Mouse (Mus musculus) forebrain, embryonic 14.5 days (tissue): ENCODE data around the gene Trim29. TPM values are rescaled to one million over a fixed set of nuclear protein-coding genes. Genes with fewer than 3 reads are reported as not detected.

ENCODE experiments used
- ATAC-seq: fragments of 200-750 bp; cut with Nextera tagmentation; 2 replicates; pipeline ENCODE4 v1.8.0; 2017; ENCODE audit warnings: mild to moderate bottlenecking, moderate library complexity
- DNase-seq: peaks from one replicate; pipeline ENCODE4 v3.0.0-alpha.2; 2015; ENCODE audit warnings: low spot score
- H3K27ac ChIP-seq: fragments of 300-500 bp; sonication (generic); 2 replicates; pipeline ENCODE4 v1.5.1; 2014; ENCODE audit warnings: low read depth, mild to moderate bottlenecking, control low read depth, low read length, moderate library complexity
- H3K27me3 ChIP-seq: fragments of 300-500 bp; sonication (generic); replicated peaks from 2 replicates; pipeline ENCODE4 v1.6.1; 2014; ENCODE audit warnings: low read length, control low read depth, mixed read lengths; ENCODE audit not compliant: control insufficient read depth, insufficient read depth
- H3K36me3 ChIP-seq: fragments of 300-500 bp; sonication (generic); 2 replicates; pipeline ENCODE4 v1.6.1; 2014; ENCODE audit warnings: low read length, control low read depth; ENCODE audit not compliant: control insufficient read depth, insufficient read depth
- H3K4me1 ChIP-seq: fragments of 300-500 bp; sonication (generic); 2 replicates; pipeline ENCODE4 v1.6.1; 2014; ENCODE audit warnings: antibody characterized with exemption, low read length, control low read depth; ENCODE audit not compliant: control insufficient read depth, insufficient read depth
- H3K4me2 ChIP-seq: fragments of 300-500 bp; sonication (generic); 2 replicates; pipeline ENCODE4 v1.6.1; 2014; ENCODE audit warnings: mild to moderate bottlenecking, control low read depth, low read length
- H3K4me3 ChIP-seq: fragments of 300-500 bp; sonication (generic); 2 replicates; pipeline ENCODE4 v1.5.1; 2014; ENCODE audit warnings: low read depth, low read length, control low read depth
- H3K9ac ChIP-seq: fragments of 300-500 bp; sonication (generic); 2 replicates; pipeline ENCODE4 v1.6.1; 2014; ENCODE audit warnings: mild to moderate bottlenecking, low read length, control low read depth, moderate library complexity
- H3K9me3 ChIP-seq: fragments of 300-500 bp; sonication (generic); replicated peaks from 2 replicates; pipeline ENCODE4 v1.6.1; 2016; ENCODE audit warnings: low read length, control low read depth, mixed read lengths; ENCODE audit not compliant: control insufficient read depth
- WGBS: fragments of 180-500 bp; shearing (Covaris S2); extraction: QIAGEN DNeasy Blood & Tissue Kit; methylation state at CpG from one replicate; pipeline ENCODE4 v1.1.7; 2014; 5-methylcytosine and 5-hydroxymethylcytosine counted together
- polyA plus RNA-seq: library from polyadenylated mRNA; unstranded; fragments of >200 nt; fragmentation: Nextera tagmentation; extraction: Ambion mirVana; gene quantifications from 2 replicates; pipeline ENCODE4 v1.2.1, GENCODE M21; 2014

The Trim29 gene
- polyA plus RNA-seq, 1 experiment from 2014 or later, result not detected

DNA sequence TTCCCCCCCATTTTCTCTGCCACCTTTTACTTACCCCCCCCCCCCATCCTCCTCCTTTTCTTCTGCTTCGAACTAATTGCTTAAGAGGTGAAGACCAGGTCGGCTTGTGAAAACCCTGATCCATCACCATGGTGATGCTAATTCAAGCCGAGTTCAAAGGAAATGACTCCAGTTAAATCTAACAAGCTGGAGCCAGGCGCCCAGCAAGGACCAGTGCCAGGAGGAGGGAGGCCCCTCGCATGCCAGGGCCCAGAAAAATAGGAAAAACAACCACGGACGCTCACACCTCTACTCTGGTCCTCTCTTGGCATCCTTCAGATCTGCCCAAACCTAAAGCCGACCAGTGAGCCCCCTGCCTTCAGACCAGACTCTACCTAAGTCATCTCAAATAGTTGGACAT lies 41.5 kb upstream of the Trim29 start:
- peaks cover 14% of the 10 kb centered on the region for H3K4me1 ChIP-seq
- no peak overlapping the region for H3K27ac ChIP-seq
- H3K4me2 ChIP-seq, result no peak overlapping the region
- peak; percentile 84 for DNase-seq
- H3K9me3 ChIP-seq, result no peaks in the 10 kb centered on the region
- ATAC-seq, result peak; percentile 68
- WGBS, result 0% methylated on average over 8 of the region's 8 CpGs
- H3K9ac ChIP-seq, result no peak overlapping the region
- H3K27me3 ChIP-seq, result peaks cover 9% of the 10 kb centered on the region; the same call in 1 of the 2 replicates
- H3K4me3 ChIP-seq, result no peak overlapping the region
- H3K36me3 ChIP-seq, result no peaks in the 10 kb centered on the region

DNA sequence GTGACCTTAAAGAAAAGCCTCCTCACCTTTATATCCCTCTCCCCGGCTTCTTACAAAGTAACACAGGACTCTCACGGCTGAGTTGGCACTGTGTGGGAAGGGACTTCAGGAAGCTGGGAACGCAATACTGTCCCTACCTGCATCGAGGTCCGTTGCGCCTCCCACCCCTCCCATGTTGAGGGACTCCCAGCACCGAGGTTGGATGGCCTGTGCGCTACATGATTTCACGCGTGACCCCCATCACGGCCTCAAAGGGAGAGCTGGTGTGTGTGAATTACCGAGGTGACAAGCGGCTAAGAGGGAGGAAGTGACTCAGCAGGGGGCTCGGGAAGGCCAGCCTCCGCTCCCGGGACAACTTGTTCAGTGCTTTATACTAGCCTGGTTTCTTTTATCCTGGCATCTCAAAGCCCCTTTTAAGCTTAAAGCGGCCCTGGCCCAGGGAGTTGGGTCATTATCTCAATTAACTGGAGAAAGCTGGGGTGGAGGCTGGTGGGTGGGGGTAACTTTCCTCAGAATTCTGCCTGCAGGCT lies 39.9 kb upstream of the Trim29 start:
- DNase-seq (peak; percentile 65), ATAC-seq (peak; percentile 43)
- 2% methylated on average over 17 of the region's 17 CpGs for WGBS
- H3K9me3 ChIP-seq, result no peaks in the 10 kb centered on the region
- H3K4me1 ChIP-seq, result peaks cover 11% of the 10 kb centered on the region
- no peaks in the 10 kb centered on the region for H3K36me3 ChIP-seq
- no peak overlapping the region for H3K4me3 ChIP-seq
- H3K27me3 ChIP-seq, result peaks cover 9% of the 10 kb centered on the region; the same call in 1 of the 2 replicates
- H3K4me2 ChIP-seq, result peak overlapping the region; percentile 37
- no peak overlapping the region for H3K27ac ChIP-seq
- H3K9ac ChIP-seq, result no peak overlapping the region

DNA sequence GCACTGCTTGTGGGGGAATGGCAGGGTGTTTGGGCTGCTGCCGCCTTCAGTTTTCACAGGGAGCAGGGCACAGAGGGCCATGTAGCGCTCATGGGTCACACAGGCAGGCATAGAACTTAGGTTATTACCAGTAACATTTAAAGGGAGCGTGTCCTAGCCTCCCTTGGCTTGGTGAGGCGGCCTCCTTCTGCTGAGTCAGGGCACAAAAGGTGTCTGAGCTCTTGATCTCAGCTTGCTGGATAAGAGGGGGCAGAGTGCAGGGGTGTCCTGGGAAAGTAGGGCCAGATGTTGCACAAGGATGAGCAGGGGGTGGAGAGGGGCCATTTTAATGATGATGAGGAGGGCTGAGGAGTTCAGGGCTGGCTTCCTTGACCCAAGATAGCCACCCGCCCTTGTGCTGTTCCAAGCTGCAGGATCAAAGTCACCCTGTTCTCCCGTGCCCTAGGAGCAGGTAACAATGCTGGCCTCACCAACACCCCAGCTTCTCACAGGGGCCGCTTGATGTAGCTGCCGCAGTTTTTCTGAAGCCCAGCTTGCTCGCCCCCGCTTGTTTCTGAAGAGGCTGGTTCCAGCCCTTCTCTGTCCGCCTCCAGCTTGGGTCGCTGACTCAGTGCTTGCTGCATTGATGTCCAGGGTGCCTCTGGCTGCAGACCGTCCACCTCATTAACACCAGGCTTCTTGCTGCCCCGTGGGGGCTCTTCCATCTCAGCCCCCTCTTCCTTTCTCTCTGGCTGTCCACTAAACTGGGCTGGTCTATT lies 38.7 kb upstream of the Trim29 start:
- peaks cover 9% of the 10 kb centered on the region; the same call in 1 of the 2 replicates for H3K27me3 ChIP-seq

DNA sequence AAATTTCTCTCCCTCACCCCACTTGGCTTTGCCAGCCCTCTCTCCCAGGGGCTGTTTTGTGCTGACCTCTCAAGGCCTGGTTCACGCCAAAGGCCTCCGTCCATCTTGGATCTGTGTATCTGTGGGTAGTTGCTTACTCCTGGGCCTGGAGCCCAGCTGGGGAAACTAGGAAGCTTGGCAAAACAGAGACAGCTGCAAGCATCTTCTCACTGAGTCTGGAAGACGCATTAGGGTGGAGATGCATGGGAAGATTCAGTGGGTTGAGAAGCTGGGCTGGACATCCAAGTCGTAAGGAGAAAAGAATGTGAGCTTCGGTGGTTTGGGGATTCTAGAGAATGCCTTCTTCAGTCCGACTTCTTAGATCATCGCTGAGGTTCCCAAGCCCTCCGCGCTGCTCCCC lies 36.9 kb upstream of the Trim29 start:
- DNase-seq (no peak), ATAC-seq (no peak)
- Histone ChIP-seq H3K36me3 (no peaks in the 10 kb centered on the region), H3K27me3 (peaks cover 9% of the 10 kb centered on the region; the same call in 1 of the 2 replicates), H3K9me3 (no peaks in the 10 kb centered on the region), H3K9ac (no peak overlapping the region), H3K4me1 (peaks cover 11% of the 10 kb centered on the region), H3K27ac (no peak overlapping the region), H3K4me2 (no peak overlapping the region), H3K4me3 (no peak overlapping the region)
- WGBS, result 89% methylated on average over 9 of the region's 9 CpGs

More for the DNA sequence above, 38.7 kb upstream of the Trim29 start:
- no peak overlapping the region for H3K4me3 ChIP-seq
- no peak overlapping the region for H3K4me2 ChIP-seq
- WGBS, result 43% methylated on average over 14 of the region's 14 CpGs
- H3K36me3 ChIP-seq, result no peaks in the 10 kb centered on the region
- peaks cover 11% of the 10 kb centered on the region for H3K4me1 ChIP-seq
- H3K9me3 ChIP-seq, result no peaks in the 10 kb centered on the region
- H3K9ac ChIP-seq, result no peak overlapping the region; the same call in 1 of the 2 replicates
- H3K27ac ChIP-seq, result no peak overlapping the region
- DNase-seq, result no peak
- ATAC-seq, result no peak

DNA sequence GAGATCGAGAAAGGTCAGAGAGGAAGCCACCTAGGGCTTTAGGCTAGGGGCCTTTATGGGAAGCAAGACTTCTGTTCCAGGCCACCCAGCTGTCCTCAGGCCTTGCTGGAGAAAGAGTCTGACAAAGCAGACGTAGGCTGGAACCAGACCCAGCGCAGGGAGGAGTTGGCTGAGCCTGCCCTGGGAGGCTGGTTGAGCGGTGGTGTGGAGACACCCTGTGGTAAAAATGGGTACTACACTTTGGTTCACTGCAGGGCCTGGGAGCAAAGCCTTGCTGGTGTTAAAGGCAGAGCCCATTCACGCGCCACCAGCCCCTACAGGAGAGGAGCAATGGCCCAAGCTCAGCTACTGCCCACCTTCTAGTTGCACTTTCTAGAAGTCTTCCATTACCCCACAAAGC lies 26.4 kb upstream of the Trim29 start:
- Histone ChIP-seq H3K4me2 (no peak overlapping the region), H3K4me3 (no peak overlapping the region), H3K36me3 (no peaks in the 10 kb centered on the region), H3K4me1 (no peaks in the 10 kb centered on the region), H3K9me3 (no peaks in the 10 kb centered on the region), H3K27me3 (no peaks in the 10 kb centered on the region), H3K9ac (no peak overlapping the region), H3K27ac (no peak overlapping the region)
- 5% methylated on average over 6 of the region's 6 CpGs for WGBS
- ATAC-seq (peak; percentile 86), DNase-seq (peak; percentile 92)

DNA sequence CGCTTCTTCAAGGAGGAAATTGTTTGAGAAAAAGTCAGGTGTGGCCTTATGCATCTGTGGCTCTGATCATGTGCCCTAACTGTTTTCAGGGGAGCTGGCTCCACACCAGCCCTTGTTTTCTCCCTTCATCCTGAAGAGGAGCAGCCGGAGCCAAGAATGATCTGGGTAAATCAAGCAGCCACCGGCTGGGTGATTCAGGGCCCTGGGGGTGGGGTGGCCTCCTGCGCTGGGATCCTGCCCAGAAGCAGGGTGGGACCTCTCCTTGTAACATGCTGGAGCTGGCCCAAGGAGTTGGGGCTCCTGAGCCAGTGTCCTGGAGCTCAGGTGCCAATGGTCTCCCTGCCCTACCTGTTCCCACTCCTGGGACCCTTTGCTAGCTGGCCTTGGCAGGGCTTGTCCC lies 25.4 kb upstream of the Trim29 start:
- 79% methylated on average over 4 of the region's 4 CpGs for WGBS

DNA sequence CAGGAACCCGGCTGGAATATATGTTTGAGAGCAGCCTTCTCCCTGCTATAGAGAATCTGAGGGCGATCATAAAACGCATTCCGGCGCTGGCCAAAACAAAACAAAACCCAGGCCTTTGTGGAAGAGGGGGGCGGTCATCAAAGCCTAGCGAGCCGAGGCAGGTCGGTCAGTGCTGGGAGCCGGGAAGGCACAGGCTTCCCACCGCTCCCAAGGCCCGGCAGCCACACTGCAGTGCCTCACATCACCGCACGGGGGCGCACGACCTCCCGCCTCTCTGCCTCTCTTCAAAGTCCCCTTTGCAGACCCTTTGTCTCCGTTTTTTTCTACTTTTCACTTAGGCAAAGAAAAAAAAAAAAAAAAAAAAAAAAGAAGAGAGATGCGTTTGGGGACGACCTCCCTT lies 23.8 kb upstream of the Trim29 start:
- Histone ChIP-seq H3K27ac (no peak overlapping the region), H3K27me3 (no peaks in the 10 kb centered on the region), H3K9me3 (no peaks in the 10 kb centered on the region), H3K36me3 (no peaks in the 10 kb centered on the region), H3K9ac (0 out of 2 replicates have a peak overlapping the region, but pooled peaks have one; percentile 18), H3K4me3 (no peak overlapping the region), H3K4me1 (no peaks in the 10 kb centered on the region), H3K4me2 (peak overlapping the region; percentile 32; the same call in 1 of the 2 replicates)
- ATAC-seq, result peak; percentile 32
- peak; percentile 68 for DNase-seq
- 0% methylated on average over 20 of the region's 20 CpGs for WGBS

More for the DNA sequence above, 25.4 kb upstream of the Trim29 start:
- Histone ChIP-seq H3K27me3 (no peaks in the 10 kb centered on the region), H3K27ac (no peak overlapping the region), H3K9me3 (no peaks in the 10 kb centered on the region), H3K4me2 (no peak overlapping the region), H3K4me1 (no peaks in the 10 kb centered on the region), H3K9ac (no peak overlapping the region), H3K36me3 (no peaks in the 10 kb centered on the region), H3K4me3 (no peak overlapping the region)
- DNase-seq, result no peak
- ATAC-seq, result no peak

DNA sequence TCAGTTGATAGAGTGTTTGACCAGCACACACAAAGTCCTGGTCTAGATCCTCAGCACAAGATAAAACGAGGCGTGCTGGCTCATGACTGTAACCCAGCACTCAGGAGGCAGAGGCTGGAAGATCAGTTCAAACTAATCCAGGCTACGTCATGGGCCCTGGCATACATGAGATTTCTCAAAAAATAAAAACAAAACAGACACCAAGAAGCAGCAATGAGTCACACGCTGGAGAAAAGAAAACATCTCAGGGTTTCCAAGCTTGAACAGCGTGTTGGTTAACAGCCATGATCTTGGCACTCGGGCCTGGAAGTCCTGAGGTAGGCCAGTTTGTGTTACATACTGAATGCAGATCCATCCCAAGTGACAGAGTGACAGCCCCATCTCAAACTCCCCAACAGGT lies 17.6 kb upstream of the Trim29 start:
- Histone ChIP-seq H3K9ac (no peak overlapping the region), H3K36me3 (no peaks in the 10 kb centered on the region), H3K4me1 (no peaks in the 10 kb centered on the region), H3K27me3 (no peaks in the 10 kb centered on the region), H3K4me2 (no peak overlapping the region), H3K4me3 (no peak overlapping the region), H3K27ac (no peak overlapping the region), H3K9me3 (no peaks in the 10 kb centered on the region)
- ATAC-seq, result no peak
- no peak for DNase-seq
- 91% methylated on average over 6 of the region's 6 CpGs for WGBS

DNA sequence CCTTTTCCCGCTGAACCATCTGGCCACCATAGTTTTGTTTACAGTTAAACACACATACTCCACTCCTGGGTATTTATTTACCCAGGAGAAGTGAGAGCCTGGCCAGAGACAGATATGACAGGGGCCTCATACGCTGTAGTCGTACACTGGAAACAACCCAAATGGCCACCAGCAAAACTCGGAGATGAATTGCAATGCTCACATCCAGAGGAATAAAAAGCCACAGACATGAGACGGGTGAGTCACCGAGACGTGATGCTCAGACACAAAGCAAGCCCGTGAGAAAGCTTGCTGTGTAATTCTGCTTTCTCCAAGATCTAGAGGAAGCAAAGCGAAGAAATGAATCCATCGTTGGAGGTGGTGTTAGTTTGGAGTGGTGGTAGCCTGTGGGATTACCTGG lies 10.3 kb upstream of the Trim29 start:
- Histone ChIP-seq H3K36me3 (no peaks in the 10 kb centered on the region), H3K27me3 (no peaks in the 10 kb centered on the region), H3K9ac (no peak overlapping the region), H3K9me3 (no peaks in the 10 kb centered on the region), H3K4me2 (no peak overlapping the region), H3K4me1 (no peaks in the 10 kb centered on the region), H3K4me3 (no peak overlapping the region), H3K27ac (no peak overlapping the region)
- DNase-seq (no peak), ATAC-seq (no peak)
- WGBS, result 73% methylated on average over 10 of the region's 10 CpGs
